In the genomic region with DNA sequence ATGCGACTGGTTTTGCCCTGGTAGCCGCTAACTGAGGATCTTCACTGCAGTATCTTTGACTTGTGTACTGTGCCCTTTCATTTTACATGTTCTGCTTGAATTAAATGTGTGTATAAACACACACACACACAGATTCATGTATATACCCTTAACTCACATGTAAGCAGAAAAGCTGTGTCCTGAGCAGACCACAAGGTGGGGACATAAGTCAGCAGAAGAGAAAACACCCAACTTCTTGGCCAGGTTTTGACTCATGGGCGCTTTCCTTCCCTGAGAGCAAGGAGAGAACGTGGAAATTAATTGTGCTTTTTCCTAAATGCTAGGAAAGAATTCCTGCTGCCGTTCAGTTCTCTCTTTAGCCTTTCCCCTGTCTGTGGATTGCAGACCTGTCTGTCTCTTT, we compare ENCODE assay signal across 13 mouse cellular contexts. TPM values are rescaled to one million over a fixed set of nuclear protein-coding genes. Genes with fewer than 3 reads are reported as not detected.
A peak's percentile ranks its signal among the peaks of the same experiment; 100 is the strongest.
DNase-seq lines count a peak whose midpoint lies in the region; ATAC-seq and TF ChIP-seq lines count a peak whose summit lies in the region.
"Had no signal": no experiment of that assay in that cellular context is flagged by ENCODE, and none has a peak within 500 bp of the region (broad histone marks: within the 10 kb centered on the region; RNA-seq: fewer than 3 reads in every experiment).

No protein-coding gene starts in this region.

- H3K9ac ChIP-seq in hindbrain, embryonic 14.5 days = no peak overlapping the region
- H3K9ac ChIP-seq in hindbrain, embryonic 13.5 days = no peak overlapping the region
- no peak overlapping the region for H3K9ac ChIP-seq in stomach, postnatal 0 days (ENCODE audit: low read length)
- H3K9ac ChIP-seq: heart, embryonic 15.5 days had no signal

- ATAC-seq in hindbrain, embryonic 14.5 days (ENCODE audit: low FRiP score) = no peak
- ATAC-seq in hindbrain, embryonic 13.5 days (ENCODE audit: low FRiP score) = no peak
- ATAC-seq in stomach, postnatal 0 days (ENCODE audit: low FRiP score, low TSS enrichment) = no peak

- DNase-seq in hindbrain, embryonic 14.5 days (ENCODE audit: low spot score) = peak; percentile 46
- peak; percentile 5 for DNase-seq in thymus, postnatal 25 days
- no peak for DNase-seq in thymus, postnatal 36 days
- peak; percentile 37 for DNase-seq in brain, adult 2 months (ENCODE audit: low read depth, low spot score)
- no peak for DNase-seq in stomach, postnatal 0 days (ENCODE audit: low spot score)
- DNase-seq in ovary, postnatal 36 days (ENCODE audit: low spot score) = no peak
- DNase-seq in left cerebral cortex, adult 8-10 months (ENCODE audit: low spot score in 2 of 2) = no peak
- DNase-seq: kidney, adult 2 months; lung, postnatal 14 days; spleen, adult 18-20 months had no signal

- H3K27ac ChIP-seq in hindbrain, embryonic 14.5 days = no peak overlapping the region
- no peak overlapping the region for H3K27ac ChIP-seq in hindbrain, embryonic 13.5 days
- H3K27ac ChIP-seq in stomach, postnatal 0 days (replicated peaks) = no peak overlapping the region
- H3K27ac ChIP-seq: heart, embryonic 15.5 days had no signal

- no peaks in the 10 kb centered on the region for H3K9me3 ChIP-seq in hindbrain, embryonic 14.5 days (ENCODE audit: control insufficient read depth, low read length)
- no peaks in the 10 kb centered on the region for H3K9me3 ChIP-seq in hindbrain, embryonic 13.5 days
- no peaks in the 10 kb centered on the region for H3K9me3 ChIP-seq in stomach, postnatal 0 days (ENCODE audit: control insufficient read depth, low read length)
- H3K9me3 ChIP-seq: heart, embryonic 15.5 days had no signal

- WGBS in hindbrain, embryonic 14.5 days = 78% methylated on average over 5 of the region's 5 CpGs
- WGBS in hindbrain, embryonic 13.5 days = 79% methylated on average over 5 of the region's 5 CpGs
- WGBS in stomach, postnatal 0 days = 54% methylated on average over 5 of the region's 5 CpGs

- H3K4me3 ChIP-seq in hindbrain, embryonic 14.5 days (replicated peaks; ENCODE audit: low read length) = no peak overlapping the region
- no peak overlapping the region for H3K4me3 ChIP-seq in hindbrain, embryonic 13.5 days
- H3K4me3 ChIP-seq in stomach, postnatal 0 days (ENCODE audit: low read depth, low read length) = no peak overlapping the region
- H3K4me3 ChIP-seq: heart, embryonic 15.5 days had no signal

- peak; percentile 76 for TF ChIP-seq CTCF in stomach, postnatal 0 days (IDR thresholded peaks at IDR 0.05; ENCODE audit: low read depth)

- H3K27me3 ChIP-seq in hindbrain, embryonic 14.5 days (ENCODE audit: control insufficient read depth, insufficient read depth, low read length) = no peaks in the 10 kb centered on the region; the same call in 1 of the 2 replicates
- H3K27me3 ChIP-seq in hindbrain, embryonic 13.5 days = 0 out of 2 replicates have a peak, but pooled peaks cover 3% of the 10 kb centered on the region
- H3K27me3 ChIP-seq in stomach, postnatal 0 days (ENCODE audit: control insufficient read depth, insufficient read depth, low read length) = no peaks in the 10 kb centered on the region
- H3K27me3 ChIP-seq: heart, embryonic 15.5 days had no signal

- no peak overlapping the region for H3K4me2 ChIP-seq in hindbrain, embryonic 14.5 days (replicated peaks)
- no peak overlapping the region for H3K4me2 ChIP-seq in hindbrain, embryonic 13.5 days
- no peak overlapping the region for H3K4me2 ChIP-seq in stomach, postnatal 0 days (replicated peaks; ENCODE audit: low read depth)
- H3K4me2 ChIP-seq: heart, embryonic 15.5 days had no signal

- no peaks in the 10 kb centered on the region for H3K36me3 ChIP-seq in hindbrain, embryonic 14.5 days (replicated peaks; ENCODE audit: control insufficient read depth, insufficient read depth)
- no peaks in the 10 kb centered on the region for H3K36me3 ChIP-seq in hindbrain, embryonic 13.5 days
- H3K36me3 ChIP-seq in stomach, postnatal 0 days (ENCODE audit: control insufficient read depth, insufficient read depth, low read length) = no peaks in the 10 kb centered on the region
- H3K36me3 ChIP-seq: heart, embryonic 15.5 days had no signal

- no peak for TF ChIP-seq EP300 in stomach, postnatal 0 days (optimal IDR thresholded peaks at IDR 0.05)

- H3K4me1 ChIP-seq in hindbrain, embryonic 14.5 days (replicated peaks; ENCODE audit: control insufficient read depth, insufficient read depth, low read length) = no peaks in the 10 kb centered on the region
- H3K4me1 ChIP-seq in hindbrain, embryonic 13.5 days (replicated peaks) = no peaks in the 10 kb centered on the region
- no peaks in the 10 kb centered on the region for H3K4me1 ChIP-seq in stomach, postnatal 0 days (replicated peaks; ENCODE audit: control insufficient read depth, insufficient read depth)
- H3K4me1 ChIP-seq: heart, embryonic 15.5 days had no signal

RNA-seq across cellular contexts. Expression of a gene that starts 33.6 kb away (rescaled TPM):
- 61.5 and 67.1 TPM in 2 replicates for polyA plus RNA-seq in hindbrain, embryonic 14.5 days (2014; fragmentation: Nextera tagmentation; extraction: Ambion mirVana)
- 71.5 and 74.1 TPM in 2 replicates for polyA plus RNA-seq in hindbrain, embryonic 13.5 days (2015; fragmentation: Nextera tagmentation; extraction: Ambion mirVana)
- 71.0 and 76.1 TPM in 2 replicates for polyA plus RNA-seq in stomach, postnatal 0 days (2015; fragmentation: Nextera tagmentation; extraction: Ambion mirVana)
- total RNA-seq in left cerebral cortex, adult 8-10 months (2022) = 10 to 100 TPM; 27.4 to 41.6 (median 32.4) TPM

RNA-seq across cellular contexts. Expression of a gene that starts 34.2 kb away (rescaled TPM):
- 5.1 and 8.8 TPM in 2 replicates for polyA plus RNA-seq in hindbrain, embryonic 14.5 days (2014; fragmentation: Nextera tagmentation; extraction: Ambion mirVana)
- 4.0 and 6.7 TPM in 2 replicates for polyA plus RNA-seq in hindbrain, embryonic 13.5 days (2015; fragmentation: Nextera tagmentation; extraction: Ambion mirVana)
- 0.35 and 0.42 TPM in 2 replicates for polyA plus RNA-seq in stomach, postnatal 0 days (2015; fragmentation: Nextera tagmentation; extraction: Ambion mirVana)
- total RNA-seq in left cerebral cortex, adult 8-10 months (2022) = 1 to 10 TPM; 4.9 to 8.6 (median 5.8) TPM
- total RNA-seq: monocyte, adult 5-6 weeks had no signal

Comparison
In these comparisons a context has a peak if more than half of its experiments do, and no peak if none do; other contexts are left out.
1. DNase-seq: peak in hindbrain, embryonic 14.5 days (single experiment), thymus, postnatal 25 days (single experiment) and brain, adult 2 months (single experiment); none in thymus, postnatal 36 days (0 of 2), stomach, postnatal 0 days (single experiment), ovary, postnatal 36 days (single experiment) and left cerebral cortex, adult 8-10 months (0 of 2).